Mouse (Mus musculus) forebrain, postnatal 0 days (tissue): Measurements from ENCODE around the gene Fut1. TPM values are rescaled to one million over a fixed set of nuclear protein-coding genes. Genes with fewer than 3 reads are reported as not detected.

Experiments
- ATAC-seq: fragments of 200-750 bp; cut with Nextera tagmentation; 2 replicates; pipeline ENCODE4 v1.8.0; 2017; ENCODE audit warnings: mild to moderate bottlenecking, moderate library complexity
- DNase-seq: peaks from one replicate; pipeline ENCODE4 v3.0.0-alpha.2; 2015
- H3K27ac ChIP-seq: fragments of 300-500 bp; sonication (generic); 2 replicates; pipeline ENCODE4 v1.5.1; 2014; ENCODE audit warnings: low read depth, mild to moderate bottlenecking, antibody characterized with exemption, low read length, moderate library complexity, mixed read lengths
- H3K27me3 ChIP-seq: fragments of 300-500 bp; sonication (generic); 2 replicates; pipeline ENCODE4 v1.6.1; 2014; ENCODE audit warnings: mild to moderate bottlenecking, low read length, mixed read lengths; ENCODE audit not compliant: insufficient read depth
- H3K36me3 ChIP-seq: fragments of 300-500 bp; sonication (generic); 2 replicates; pipeline ENCODE4 v1.6.1; 2014; ENCODE audit warnings: mild to moderate bottlenecking, moderate library complexity; ENCODE audit not compliant: insufficient read depth
- H3K4me1 ChIP-seq: fragments of 300-500 bp; sonication (generic); 2 replicates; pipeline ENCODE4 v1.6.1; 2014; ENCODE audit warnings: antibody characterized with exemption; ENCODE audit not compliant: insufficient read depth
- H3K4me2 ChIP-seq: fragments of 300-500 bp; sonication (generic); 2 replicates; pipeline ENCODE4 v1.6.1; 2014; ENCODE audit warnings: low read depth, mild to moderate bottlenecking, moderate library complexity
- H3K4me3 ChIP-seq: fragments of 300-500 bp; sonication (generic); 2 replicates; pipeline ENCODE4 v1.5.1; 2014; ENCODE audit warnings: low read depth, low read length, mixed read lengths
- H3K9ac ChIP-seq: fragments of 300-500 bp; sonication (generic); 2 replicates; pipeline ENCODE4 v1.6.1; 2014; ENCODE audit warnings: mild to moderate bottlenecking
- H3K9me3 ChIP-seq: fragments of 300-500 bp; sonication (generic); 2 replicates; pipeline ENCODE4 v1.6.1; 2016; ENCODE audit warnings: low read length
- CTCF ChIP-seq: sonication (generic); IDR thresholded peaks from 2 replicates; pipeline ENCODE4 v1.5.1; 2016; ENCODE audit warnings: antibody characterized with exemption, control low read depth, low read depth
- WGBS: fragments of 180-500 bp; shearing (Covaris S2); extraction: QIAGEN DNeasy Blood & Tissue Kit; methylation state at CpG from one replicate; pipeline ENCODE4 v1.1.7; 2014; 5-methylcytosine and 5-hydroxymethylcytosine counted together
- polyA plus RNA-seq: library from polyadenylated mRNA; unstranded; fragments of >200 nt; fragmentation: Nextera tagmentation; extraction: Ambion mirVana; gene quantifications from 2 replicates; pipeline ENCODE4 v1.2.1, GENCODE M21; 2015
- total RNA-seq: library from RNA; depleted of rRNA; stranded (reverse); fragments of >200 nt; gene quantifications from 2 replicates; pipeline ENCODE4 v1.2.3, GENCODE M21; 2014

Fut1 gene
- total and polyA plus RNA-seq, 2 experiments from 2014 or later = 0.29 TPM; not detected in 1

DNA sequence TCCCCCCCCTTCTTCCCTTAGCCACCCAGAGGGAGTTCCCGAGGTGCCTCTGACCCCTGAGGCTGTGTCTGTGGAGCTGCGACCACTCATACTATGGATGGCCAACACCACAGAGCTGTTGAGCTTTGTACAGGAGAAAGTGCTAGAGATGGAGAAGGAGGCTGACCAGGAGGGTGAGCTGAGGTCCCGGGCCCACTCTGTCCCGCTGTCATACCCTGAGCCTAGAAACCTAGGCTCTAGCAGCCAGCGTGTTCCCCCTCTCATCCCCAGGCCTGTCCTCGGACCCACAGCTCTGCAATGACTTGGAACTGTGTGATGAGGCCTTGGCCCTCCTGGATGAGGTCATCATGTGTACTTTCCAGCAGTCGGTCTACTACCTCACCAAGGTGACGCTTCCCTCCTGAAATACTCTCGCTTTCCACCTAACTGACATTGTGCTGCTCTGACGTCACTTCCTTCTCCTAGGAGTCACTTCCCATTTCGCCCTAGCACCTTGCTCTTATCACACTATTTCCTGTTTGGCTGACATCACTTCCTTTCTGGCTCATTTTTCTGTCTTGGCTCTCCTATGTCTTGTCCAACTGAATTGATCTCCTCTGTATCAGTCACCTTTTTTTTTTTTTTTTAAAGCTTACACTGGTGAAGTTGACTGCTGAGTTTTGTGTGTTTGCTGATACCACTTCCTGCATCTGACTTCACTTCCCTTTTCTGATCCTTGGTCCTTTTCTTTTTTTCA is 18.0 kb downstream of the Fut1 start:
- ATAC-seq = no peak

DNA sequence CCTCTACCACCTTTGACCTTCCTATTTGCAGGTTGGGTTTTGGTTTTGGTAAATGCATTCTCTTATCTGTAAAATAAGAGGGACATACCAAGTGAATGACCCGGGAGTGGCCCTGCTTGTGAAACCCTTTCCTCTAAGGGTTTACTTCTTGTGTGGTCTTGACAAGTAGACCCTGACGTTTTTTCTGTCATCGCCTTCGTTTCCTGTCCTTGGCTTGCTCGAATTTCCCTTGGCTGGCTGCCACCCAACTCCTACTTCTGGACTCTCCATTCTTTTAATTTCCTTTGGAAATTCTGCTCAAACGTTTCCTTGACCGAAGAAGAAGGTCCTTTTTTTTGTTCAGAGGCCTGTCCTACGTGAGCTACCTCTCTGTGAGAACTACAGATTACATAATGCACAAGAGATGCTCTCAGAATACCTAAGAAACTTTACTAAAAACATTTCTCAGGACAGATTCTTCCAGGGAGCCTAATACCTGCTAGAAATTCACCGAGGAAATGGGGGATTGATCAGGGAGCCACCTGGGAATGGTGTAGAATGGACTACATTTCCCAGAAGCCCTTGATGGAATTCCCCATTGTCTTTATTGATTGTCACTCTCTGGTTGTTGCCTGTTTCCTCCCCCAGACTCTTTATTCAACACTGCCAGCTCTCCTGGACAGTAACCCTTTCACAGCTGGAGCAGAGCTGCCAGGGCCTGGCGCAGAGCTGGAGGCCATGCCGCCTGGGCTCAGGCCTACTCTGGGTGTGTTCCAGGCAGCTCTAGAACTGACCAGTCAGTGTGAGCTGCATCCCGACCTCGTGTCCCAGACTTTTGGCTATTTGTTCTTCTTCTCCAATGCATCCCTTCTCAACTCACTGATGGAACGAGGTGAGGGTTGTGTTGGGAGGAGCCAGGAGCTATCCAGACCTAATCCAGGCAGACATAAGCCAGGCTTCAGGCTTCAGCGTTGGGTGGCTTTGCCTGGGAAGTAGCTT is 18.9 kb downstream of the Fut1 start:
- ATAC-seq (no peak), DNase-seq (no peak)
- H3K9ac ChIP-seq = no peak overlapping the region
- no peak overlapping the region for H3K4me2 ChIP-seq
- H3K27ac ChIP-seq = no peak overlapping the region
- H3K27me3 ChIP-seq = no peaks in the 10 kb centered on the region
- no peak overlapping the region for H3K4me3 ChIP-seq
- H3K4me1 ChIP-seq = no peaks in the 10 kb centered on the region
- TF ChIP-seq CTCF = no peak
- 83% methylated on average over 15 of the region's 15 CpGs for WGBS
- no peaks in the 10 kb centered on the region for H3K9me3 ChIP-seq
- H3K36me3 ChIP-seq = peaks cover 15% of the 10 kb centered on the region; the same call in 1 of the 2 replicates

More for the DNA sequence above, 18.0 kb downstream of the Fut1 start:
- Histone ChIP-seq H3K4me1 (no peaks in the 10 kb centered on the region), H3K27me3 (no peaks in the 10 kb centered on the region), H3K9me3 (no peaks in the 10 kb centered on the region), H3K4me3 (no peak overlapping the region), H3K9ac (no peak overlapping the region), H3K4me2 (no peak overlapping the region), H3K27ac (no peak overlapping the region), H3K36me3 (peaks cover 15% of the 10 kb centered on the region; the same call in 1 of the 2 replicates)
- WGBS = 92% methylated on average over 11 of the region's 11 CpGs
- TF ChIP-seq CTCF = no peak
- DNase-seq = no peak

DNA sequence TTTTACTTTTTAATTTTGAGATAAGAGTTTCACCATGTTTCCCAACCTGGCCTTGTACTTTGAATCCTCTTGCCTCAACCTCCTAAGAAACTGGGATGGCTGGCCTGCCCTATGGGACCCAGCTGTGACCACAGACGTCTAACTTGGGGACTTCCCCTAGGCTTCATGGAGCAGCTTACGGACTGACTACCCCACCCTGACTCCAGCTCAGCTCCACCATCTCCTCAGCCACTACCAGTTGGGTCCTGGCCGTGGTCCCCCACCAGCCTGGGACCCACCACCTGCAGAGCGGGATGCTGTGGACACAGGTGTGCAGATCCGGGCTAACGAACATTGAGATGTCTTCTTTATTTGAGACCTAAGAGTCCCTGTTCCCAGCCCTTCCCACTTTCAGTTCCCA is 20.6 kb downstream of the Fut1 start:
- Histone ChIP-seq H3K9me3 (no peaks in the 10 kb centered on the region), H3K4me3 (no peak overlapping the region), H3K4me2 (no peak overlapping the region), H3K4me1 (peaks cover 4% of the 10 kb centered on the region; the same call in 1 of the 2 replicates), H3K27ac (no peak overlapping the region), H3K27me3 (no peaks in the 10 kb centered on the region), H3K9ac (no peak overlapping the region), H3K36me3 (peaks cover 15% of the 10 kb centered on the region; the same call in 1 of the 2 replicates)
- ATAC-seq (no peak), DNase-seq (no peak)
- no peak for TF ChIP-seq CTCF
- 93% methylated on average over 6 of the region's 6 CpGs for WGBS

DNA sequence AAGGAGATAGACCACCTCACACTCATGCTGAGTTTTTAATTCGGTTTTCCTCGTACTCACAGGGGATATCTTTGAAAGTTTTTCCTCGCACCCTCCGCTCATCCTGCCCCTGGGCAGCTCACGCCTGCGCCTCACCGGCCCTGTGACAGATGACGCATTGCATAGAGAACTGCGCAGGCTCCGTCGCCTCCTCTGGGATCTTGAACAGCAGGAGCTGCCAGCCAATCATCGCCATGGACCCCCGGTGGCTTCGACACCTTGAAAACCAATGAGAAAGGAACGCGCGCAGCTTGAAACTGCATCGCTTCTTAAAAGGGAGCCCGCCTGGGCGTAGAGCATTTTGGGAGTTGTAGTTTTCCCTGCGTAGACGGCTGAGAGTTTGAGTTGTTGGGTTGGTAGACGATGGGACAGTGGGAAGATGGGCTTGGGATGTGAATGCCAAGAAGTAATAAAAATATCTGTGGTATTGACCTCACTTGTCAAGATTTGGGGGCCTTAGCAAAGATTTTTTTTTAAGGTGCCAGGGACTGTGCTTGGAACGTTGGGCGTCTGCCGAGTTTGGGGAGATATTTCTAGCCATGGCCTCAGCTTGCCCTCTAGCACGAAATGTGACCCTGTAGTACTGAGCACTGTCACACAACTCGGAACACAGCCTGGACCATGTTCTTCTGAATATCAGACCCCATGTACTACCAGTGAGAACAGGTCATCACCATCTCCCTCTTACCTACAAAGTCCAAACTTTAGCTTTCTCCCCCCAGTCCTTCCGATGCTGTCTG is 21.7 kb downstream of the Fut1 start:
- Histone ChIP-seq H3K27me3 (no peaks in the 10 kb centered on the region), H3K36me3 (peaks cover 11% of the 10 kb centered on the region; the same call in 1 of the 2 replicates), H3K9me3 (no peaks in the 10 kb centered on the region), H3K4me2 (peak overlapping the region; percentile 53), H3K4me3 (peak overlapping the region; percentile 32), H3K27ac (peak overlapping the region; percentile 36; the same call in 1 of the 2 replicates), H3K4me1 (peaks cover 8% of the 10 kb centered on the region; the same call in 1 of the 2 replicates), H3K9ac (peak overlapping the region; percentile 26; the same call in 1 of the 2 replicates)
- ATAC-seq (peak; percentile 92), DNase-seq (peak; percentile 99)
- no peak for TF ChIP-seq CTCF
- WGBS = 21% methylated on average over 29 of the region's 29 CpGs

DNA sequence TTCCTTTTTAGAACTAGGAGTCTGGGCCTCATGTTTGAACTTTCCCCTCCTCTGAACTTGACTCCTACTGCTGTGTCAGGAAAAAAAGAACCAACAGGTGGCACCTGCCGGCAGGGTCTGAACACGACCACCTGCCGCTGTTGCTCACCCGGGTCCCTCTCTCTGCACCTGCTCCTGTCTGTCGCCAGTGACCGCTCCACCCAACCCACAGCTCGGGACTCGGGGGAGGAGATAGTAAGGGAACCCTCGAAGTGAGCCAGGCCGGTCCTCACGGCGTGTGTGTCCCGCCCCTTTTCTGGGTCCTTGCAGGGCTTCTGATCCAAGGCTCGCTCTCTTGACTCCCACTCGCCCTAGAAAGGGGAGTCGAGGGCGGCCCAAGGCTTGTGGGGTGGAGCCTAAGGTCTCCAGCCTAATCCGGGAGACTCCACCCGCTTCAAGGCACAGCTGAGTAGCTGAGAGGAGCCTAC is 22.5 kb downstream of the Fut1 start, which contains the start of gene Mamstr:
Mamstr (plus strand) TSS at position 417 of the 467 bp plus-strand sequence.
- Histone ChIP-seq H3K4me2 (no peak within 1 kb of the TSS), H3K4me3 (no peak within 1 kb of the TSS), H3K4me1 (peaks cover 13% of the 10 kb centered on the region; the same call in 1 of the 2 replicates), H3K36me3 (peaks cover 10% of the 10 kb centered on the region; the same call in 1 of the 2 replicates), H3K27me3 (no peaks in the 10 kb centered on the region), H3K27ac (no peak within 1 kb of the TSS; the same call in 1 of the 2 replicates), H3K9me3 (no peaks in the 10 kb centered on the region), H3K9ac (no peak within 1 kb of the TSS)
- WGBS = 29% methylated on average over 19 of the region's 19 CpGs
- TF ChIP-seq CTCF = no peak
- DNase-seq (no peak), ATAC-seq (no peak)
